Mouse (Mus musculus): ENCODE results near the gene Chpt1. TPM values are rescaled to one million over a fixed set of nuclear protein-coding genes. Genes with fewer than 3 reads are reported as not detected.

Chpt1 gene
- total RNA-seq, 2 experiments from 2014 or later = 104 to 107 TPM

DNA sequence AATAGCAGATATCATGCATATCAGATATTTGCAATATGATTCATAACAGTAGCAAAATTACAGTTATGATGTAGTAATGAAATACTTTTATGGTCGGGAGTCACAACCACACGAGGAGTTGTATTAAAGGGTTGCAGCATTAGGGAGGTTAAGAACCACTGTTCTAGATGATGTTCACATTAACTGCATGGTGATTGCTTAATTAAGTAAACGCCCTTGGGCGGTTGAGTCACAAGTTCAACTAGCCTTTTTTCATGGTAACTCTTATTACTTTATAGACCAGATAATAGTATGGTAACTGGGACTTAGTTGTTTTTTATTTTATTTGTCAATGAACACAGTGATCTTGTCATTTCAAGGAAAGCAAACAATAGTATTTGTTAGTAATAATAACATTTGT lies 100.9 kb downstream of the Chpt1 start:
- DNase-seq = no peak

Other genes starting within 250 kb of the Chpt1 start
- gene Dram1, start 125.0 kb downstream of the Chpt1 start, total RNA-seq (2021) = 1 to 10 TPM; 2.8 to 3.1 TPM
- 10 to 100 TPM; 36.5 to 36.6 TPM for gene Gnptab, start 124.9 kb downstream of the Chpt1 start, total RNA-seq (2021)
- not detected for gene Sycp3, start 44.5 kb downstream of the Chpt1 start, total RNA-seq (2021)
- gene Mybpc1, start 101.1 kb upstream of the Chpt1 start, total RNA-seq (2021) = 1 to 10 TPM in 1 of 2 experiments, under 1 TPM in 1; 0.83 to 4.1 TPM
- not detected for gene Spic, start 180.9 kb upstream of the Chpt1 start, total RNA-seq (2021)
- 10 to 100 TPM; 92.5 to 99.5 TPM for gene Arl1, start 226.8 kb upstream of the Chpt1 start, total RNA-seq (2021)